Mouse (Mus musculus): ENCODE data around the gene Atp6v1g1. TPM values are rescaled to one million over a fixed set of nuclear protein-coding genes. Genes with fewer than 3 reads are reported as not detected.

Atp6v1g1 gene
- polyA plus RNA-seq, 1 experiment from 2014 or later = 467 TPM

- Histone ChIP-seq H3K4me3 (no peak overlapping the region), H3K9me3 (replicated peaks) (no peaks in the 10 kb centered on the region), H3K4me1 (no peaks in the 10 kb centered on the region), H3K27me3 (no peaks in the 10 kb centered on the region), H3K27ac (no peak overlapping the region), H3K4me2 (no peak overlapping the region), H3K36me3 (ENCODE audit: poor library complexity, severe bottlenecking) (no peaks in the 10 kb centered on the region), H3K9ac (no peak overlapping the region)
- 82% methylated on average over 2 of the region's 2 CpGs for WGBS
- no peak for ATAC-seq
Observed at GRCm38 (mm10) chr4:63521813-63522419, 22.7 kb upstream of the Atp6v1g1 start.

DNA sequence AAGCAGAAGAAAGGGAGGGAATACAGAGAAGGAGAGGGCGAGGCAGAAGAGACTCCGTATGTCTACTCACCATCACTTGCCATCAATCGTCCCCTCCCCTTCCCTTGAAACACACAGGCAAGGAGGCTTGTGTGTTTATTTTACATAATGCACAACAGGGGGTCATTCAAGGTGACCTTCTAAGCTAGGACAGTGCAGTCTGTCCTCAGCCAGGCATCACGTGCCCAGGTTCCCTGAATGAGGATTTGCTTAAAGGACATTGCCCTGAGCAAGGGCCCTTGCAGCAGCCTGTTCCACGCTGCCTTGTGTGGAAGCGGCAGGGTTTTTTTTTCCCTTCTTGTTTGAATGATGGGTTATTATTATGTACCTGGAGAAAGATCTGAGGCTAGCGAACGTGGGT is 19.1 kb upstream of the Atp6v1g1 start:
- no peak overlapping the region for H3K4me2 ChIP-seq
- no peak overlapping the region for H3K9ac ChIP-seq
- H3K36me3 ChIP-seq (ENCODE audit: poor library complexity, severe bottlenecking) = no peaks in the 10 kb centered on the region
- no peak overlapping the region for H3K27ac ChIP-seq
- no peaks in the 10 kb centered on the region for H3K27me3 ChIP-seq
- no peaks in the 10 kb centered on the region for H3K9me3 ChIP-seq (replicated peaks)
- H3K4me3 ChIP-seq = no peak overlapping the region
- no peak for ATAC-seq
- 75% methylated on average over 8 of the region's 8 CpGs for WGBS
- no peaks in the 10 kb centered on the region for H3K4me1 ChIP-seq

GRCm38 (mm10) chr4:63528946-63529345 is 15.6 kb upstream of the Atp6v1g1 start:
- Histone ChIP-seq H3K4me1 (no peaks in the 10 kb centered on the region), H3K9ac (no peak overlapping the region), H3K27ac (peak overlapping the region; percentile 72), H3K4me2 (no peak overlapping the region), H3K36me3 (ENCODE audit: poor library complexity, severe bottlenecking) (no peaks in the 10 kb centered on the region), H3K27me3 (no peaks in the 10 kb centered on the region), H3K9me3 (replicated peaks) (no peaks in the 10 kb centered on the region), H3K4me3 (no peak overlapping the region)
- peak; percentile 93 for ATAC-seq
- 58% methylated on average over 6 of the region's 6 CpGs for WGBS

GRCm38 (mm10) chr4:63530409-63530808 is 14.2 kb upstream of the Atp6v1g1 start:
- Histone ChIP-seq H3K27ac (no peak overlapping the region), H3K36me3 (ENCODE audit: poor library complexity, severe bottlenecking) (no peaks in the 10 kb centered on the region), H3K4me1 (no peaks in the 10 kb centered on the region), H3K4me3 (no peak overlapping the region), H3K9me3 (replicated peaks) (no peaks in the 10 kb centered on the region), H3K9ac (no peak overlapping the region), H3K4me2 (no peak overlapping the region), H3K27me3 (no peaks in the 10 kb centered on the region)
- ATAC-seq = no peak
- WGBS = 81% methylated on average over 7 of the region's 7 CpGs

DNA sequence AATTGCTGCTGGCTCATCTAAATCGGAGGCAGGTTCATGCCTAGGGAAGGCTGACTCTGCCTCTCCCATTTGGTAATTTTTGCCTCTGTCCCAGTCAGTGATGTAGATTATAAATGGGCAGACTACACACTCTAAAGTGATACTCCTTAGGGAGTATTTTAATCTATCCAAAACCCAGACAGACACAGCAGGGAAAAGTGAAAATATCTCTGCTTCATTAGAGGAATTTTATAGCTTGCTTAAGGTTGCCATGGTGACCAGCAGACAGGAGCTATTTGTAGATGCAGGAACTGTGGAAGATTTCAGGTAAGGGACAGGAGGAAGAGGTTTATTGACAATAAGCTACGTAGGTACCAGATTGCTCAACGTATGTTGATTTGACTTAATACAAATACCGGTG is 7.0 kb upstream of the Atp6v1g1 start:
- H3K27ac ChIP-seq = no peak overlapping the region
- H3K9ac ChIP-seq = no peak overlapping the region
- no peaks in the 10 kb centered on the region for H3K36me3 ChIP-seq (ENCODE audit: poor library complexity, severe bottlenecking)
- no peak overlapping the region for H3K4me3 ChIP-seq
- no peaks in the 10 kb centered on the region for H3K27me3 ChIP-seq
- no peaks in the 10 kb centered on the region for H3K4me1 ChIP-seq
- no peak overlapping the region for H3K4me2 ChIP-seq
- H3K9me3 ChIP-seq (replicated peaks) = no peaks in the 10 kb centered on the region
- 83% methylated on average over 4 of the region's 4 CpGs for WGBS
- ATAC-seq = peak; percentile 55; the same call in 1 of the 2 replicates

DNA sequence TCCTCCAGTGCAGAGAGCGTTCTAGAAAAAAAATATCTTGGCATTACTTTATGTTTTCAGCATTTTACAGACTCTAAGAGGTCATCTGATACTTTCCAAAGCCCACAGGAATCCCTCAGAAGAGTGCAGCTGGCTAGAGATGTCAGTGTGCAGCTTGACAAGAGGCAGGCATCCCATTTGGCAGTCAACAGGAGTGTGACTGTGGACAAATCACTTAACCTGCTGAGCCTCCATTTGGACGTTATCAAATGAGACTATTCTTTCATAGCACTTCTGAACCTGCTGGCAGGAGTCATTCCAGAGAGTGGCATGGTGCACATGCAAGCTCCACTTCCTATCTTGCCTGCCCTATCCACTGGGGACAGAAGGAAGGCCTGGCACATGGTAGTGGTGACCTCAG is 2.4 kb upstream of the Atp6v1g1 start:
- Histone ChIP-seq H3K4me2 (no peak overlapping the region), H3K27ac (no peak overlapping the region), H3K9ac (no peak overlapping the region), H3K27me3 (no peaks in the 10 kb centered on the region), H3K4me3 (no peak overlapping the region), H3K9me3 (replicated peaks) (no peaks in the 10 kb centered on the region), H3K36me3 (ENCODE audit: poor library complexity, severe bottlenecking) (no peaks in the 10 kb centered on the region), H3K4me1 (peaks cover 24% of the 10 kb centered on the region)
- ATAC-seq = no peak
- WGBS = 80% methylated on average over 2 of the region's 2 CpGs

DNA sequence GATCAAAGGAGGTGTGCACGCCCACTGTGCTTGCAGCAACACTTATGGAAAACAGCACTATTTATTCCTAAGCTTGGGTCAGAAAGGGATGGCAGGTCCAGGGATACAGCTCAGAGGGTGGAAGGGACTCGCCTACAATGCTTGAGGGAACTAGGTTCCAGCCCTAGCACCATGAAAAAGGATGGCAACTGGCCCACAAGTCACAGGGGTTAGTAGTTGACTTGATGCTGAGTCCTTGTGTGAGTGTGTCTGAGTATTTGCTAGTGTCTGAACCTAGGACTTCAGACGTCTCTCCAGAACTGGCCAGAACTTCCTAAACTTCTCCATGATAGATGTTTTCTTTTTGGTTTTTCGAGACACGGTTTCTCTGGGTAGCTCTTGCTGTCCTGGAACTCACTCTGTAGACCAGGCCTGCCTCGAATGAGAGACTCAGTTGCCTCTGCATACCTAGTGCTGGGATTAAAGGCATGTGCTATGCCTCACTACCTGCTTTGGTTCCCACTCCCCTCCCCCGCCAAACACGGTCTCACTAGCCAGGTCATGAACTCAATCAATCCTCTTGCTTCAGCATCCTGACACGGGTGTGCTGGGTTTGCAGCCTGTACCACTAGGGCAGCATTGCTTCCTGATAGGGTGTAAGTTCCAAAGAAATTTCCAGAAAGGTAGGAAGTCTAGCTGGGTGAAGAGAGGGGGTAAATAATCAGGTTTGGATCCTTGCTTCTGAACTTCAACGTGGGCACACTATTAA is 652 bp upstream of the Atp6v1g1 start:
- 67% methylated on average over 10 of the region's 10 CpGs for WGBS
- H3K4me1 ChIP-seq = peaks cover 32% of the 10 kb centered on the region
- peak; percentile 71 for ATAC-seq
- H3K27ac ChIP-seq = peak overlapping the region; percentile 68
- peak overlapping the region; percentile 79 for H3K4me2 ChIP-seq
- H3K27me3 ChIP-seq = no peaks in the 10 kb centered on the region
- peaks cover 10% of the 10 kb centered on the region for H3K36me3 ChIP-seq (ENCODE audit: poor library complexity, severe bottlenecking)
- H3K9ac ChIP-seq = no peak overlapping the region
- H3K9me3 ChIP-seq (replicated peaks) = no peaks in the 10 kb centered on the region
- H3K4me3 ChIP-seq = peak overlapping the region; percentile 87

- H3K4me2 ChIP-seq = peak overlapping the region; percentile 79
- H3K9ac ChIP-seq = peak overlapping the region; percentile 94
- H3K4me3 ChIP-seq = peak overlapping the region; percentile 87
- H3K4me1 ChIP-seq = peaks cover 32% of the 10 kb centered on the region
- H3K9me3 ChIP-seq (replicated peaks) = no peaks in the 10 kb centered on the region
- H3K27me3 ChIP-seq = no peaks in the 10 kb centered on the region
- H3K27ac ChIP-seq = peak overlapping the region; percentile 68
- peaks cover 20% of the 10 kb centered on the region for H3K36me3 ChIP-seq (ENCODE audit: poor library complexity, severe bottlenecking)
- WGBS = 19% methylated on average over 20 of the region's 26 CpGs
- ATAC-seq = no peak
Observed at GRCm38 (mm10) chr4:63545231-63545958, 823 bp downstream of the Atp6v1g1 start.

GRCm38 (mm10) chr4:63546441-63547055 is 2.0 kb downstream of the Atp6v1g1 start:
- 95% methylated on average over 6 of the region's 6 CpGs for WGBS
- H3K9ac ChIP-seq = 0 out of 2 replicates have a peak overlapping the region, but pooled peaks have one; percentile 32
- H3K4me1 ChIP-seq = peaks cover 32% of the 10 kb centered on the region
- peak overlapping the region; percentile 79 for H3K4me2 ChIP-seq
- H3K36me3 ChIP-seq (ENCODE audit: poor library complexity, severe bottlenecking) = peaks cover 31% of the 10 kb centered on the region
- H3K4me3 ChIP-seq = peak overlapping the region; percentile 87
- H3K27ac ChIP-seq = no peak overlapping the region
- no peaks in the 10 kb centered on the region for H3K9me3 ChIP-seq (replicated peaks)
- no peaks in the 10 kb centered on the region for H3K27me3 ChIP-seq
- ATAC-seq = no peak

DNA sequence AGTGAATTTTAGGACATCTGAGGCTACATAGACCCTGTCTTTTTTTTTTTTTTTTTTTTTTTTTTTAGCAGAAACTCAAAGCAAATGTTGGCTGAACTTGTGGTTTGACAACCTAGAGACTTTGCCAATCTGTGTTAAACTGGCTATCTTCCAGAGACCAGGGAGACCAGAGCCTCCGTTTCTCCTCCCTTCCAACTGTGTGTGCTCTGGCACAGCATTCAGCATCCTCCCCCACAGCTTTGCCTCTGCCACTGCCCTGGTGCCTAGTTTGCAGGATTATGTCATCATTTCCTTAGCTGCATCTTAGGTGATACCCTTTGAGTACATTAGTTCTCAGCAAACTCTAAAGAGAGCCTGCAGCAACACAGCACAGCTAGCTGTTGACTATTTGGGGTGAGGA is 3.2 kb downstream of the Atp6v1g1 start:
- Histone ChIP-seq H3K9ac (no peak overlapping the region), H3K27ac (no peak overlapping the region), H3K36me3 (ENCODE audit: poor library complexity, severe bottlenecking) (peaks cover 43% of the 10 kb centered on the region), H3K4me3 (no peak overlapping the region), H3K9me3 (replicated peaks) (no peaks in the 10 kb centered on the region), H3K27me3 (no peaks in the 10 kb centered on the region), H3K4me2 (no peak overlapping the region), H3K4me1 (peaks cover 32% of the 10 kb centered on the region)
- no peak for ATAC-seq
- WGBS = 66% methylated on average over 1 of the region's 1 CpGs

GRCm38 (mm10) chr4:63548491-63548890 is 3.9 kb downstream of the Atp6v1g1 start:
- 83% methylated on average over 3 of the region's 3 CpGs for WGBS
- H3K27me3 ChIP-seq = no peaks in the 10 kb centered on the region
- peaks cover 32% of the 10 kb centered on the region for H3K4me1 ChIP-seq
- H3K9ac ChIP-seq = no peak overlapping the region
- H3K9me3 ChIP-seq (replicated peaks) = no peaks in the 10 kb centered on the region
- H3K4me3 ChIP-seq = no peak overlapping the region
- no peak for ATAC-seq
- H3K27ac ChIP-seq = no peak overlapping the region
- no peak overlapping the region for H3K4me2 ChIP-seq
- peaks cover 48% of the 10 kb centered on the region for H3K36me3 ChIP-seq (ENCODE audit: poor library complexity, severe bottlenecking)

DNA sequence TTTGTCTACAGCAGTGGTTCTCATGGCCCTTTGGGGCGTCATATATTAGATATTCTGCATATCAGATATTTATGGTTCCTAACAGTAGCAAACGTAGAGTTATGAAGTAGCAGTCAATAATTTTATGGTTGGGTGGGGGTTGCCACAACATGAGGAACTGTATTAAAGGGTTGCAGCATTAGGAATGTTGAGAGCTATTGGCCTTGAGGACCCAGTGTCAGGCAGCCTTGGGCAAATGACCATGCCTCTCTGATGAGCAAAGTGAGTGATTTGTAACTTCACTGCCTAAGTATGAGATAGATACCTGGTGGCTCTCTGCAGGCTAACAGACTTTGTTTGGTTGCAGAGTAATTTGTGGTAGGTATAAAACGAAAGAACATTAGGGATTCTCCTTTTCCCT is 6.3 kb downstream of the Atp6v1g1 start:
- no peak for ATAC-seq
- Histone ChIP-seq H3K4me2 (no peak overlapping the region), H3K4me3 (no peak overlapping the region), H3K27ac (no peak overlapping the region), H3K9me3 (replicated peaks) (no peaks in the 10 kb centered on the region), H3K27me3 (no peaks in the 10 kb centered on the region), H3K4me1 (peaks cover 20% of the 10 kb centered on the region), H3K9ac (no peak overlapping the region), H3K36me3 (ENCODE audit: poor library complexity, severe bottlenecking) (peaks cover 68% of the 10 kb centered on the region)
- WGBS = 94% methylated on average over 3 of the region's 3 CpGs
